Mouse (Mus musculus) limb, embryonic 14.5 days (tissue): ENCODE data around the gene Krtap3-1. TPM values are rescaled to one million over a fixed set of nuclear protein-coding genes. Genes with fewer than 3 reads are reported as not detected.

Experiments used
- ATAC-seq: fragments of 200-750 bp; cut with Nextera tagmentation; 2 replicates; pipeline ENCODE4 v1.8.0; 2017; ENCODE audit warnings: low read depth, moderate number of reproducible peaks, moderate TSS enrichment; ENCODE audit not compliant: low FRiP score
- DNase-seq: peaks from one replicate; pipeline ENCODE4 v3.0.0-alpha.2; 2015; ENCODE audit warnings: low spot score
- H3K27ac ChIP-seq: fragments of 300-500 bp; sonication (generic); replicated peaks from 2 replicates; pipeline ENCODE4 v1.5.1; 2014; ENCODE audit warnings: low read depth, mild to moderate bottlenecking, low read length, moderate library complexity, mixed read lengths
- H3K27me3 ChIP-seq: fragments of 300-500 bp; sonication (generic); 2 replicates; pipeline ENCODE4 v1.6.1; 2014; ENCODE audit warnings: low read length, mixed read lengths; ENCODE audit not compliant: control insufficient read depth, insufficient read depth
- H3K36me3 ChIP-seq: fragments of 300-500 bp; sonication (generic); 2 replicates; pipeline ENCODE4 v1.6.1; 2014; ENCODE audit warnings: mild to moderate bottlenecking, low read length, moderate library complexity, mixed read lengths; ENCODE audit not compliant: control insufficient read depth, insufficient read depth
- H3K4me1 ChIP-seq: fragments of 300-500 bp; sonication (generic); 2 replicates; pipeline ENCODE4 v1.6.1; 2014; ENCODE audit warnings: antibody characterized with exemption, low read length, mixed read lengths; ENCODE audit not compliant: control insufficient read depth, insufficient read depth
- H3K4me2 ChIP-seq: fragments of 300-500 bp; sonication (generic); replicated peaks from 2 replicates; pipeline ENCODE4 v1.6.1; 2014; ENCODE audit warnings: low read depth, mild to moderate bottlenecking, low read length, moderate library complexity; ENCODE audit not compliant: severe bottlenecking
- H3K4me3 ChIP-seq: fragments of 300-500 bp; sonication (generic); replicated peaks from 2 replicates; pipeline ENCODE4 v1.5.1; 2014; ENCODE audit warnings: low read length
- H3K9ac ChIP-seq: fragments of 300-500 bp; sonication (generic); 2 replicates; pipeline ENCODE4 v1.6.1; 2014; ENCODE audit warnings: mild to moderate bottlenecking, low read depth, low read length, moderate library complexity; ENCODE audit not compliant: severe bottlenecking
- H3K9me3 ChIP-seq: fragments of 300-500 bp; sonication (generic); 2 replicates; pipeline ENCODE4 v1.6.1; 2016; ENCODE audit warnings: low read length; ENCODE audit not compliant: control insufficient read depth
- POLR2A ChIP-seq: fragments of 200-500 bp; IDR thresholded peaks from 2 replicates; pipeline ENCODE4 v1.8.0; 2012; ENCODE audit warnings: inconsistent platforms, mild to moderate bottlenecking, moderate library complexity, borderline replicate concordance; ENCODE audit not compliant: insufficient read depth, insufficient read length; ENCODE audit errors: extremely low read depth
- WGBS: fragments of 180-500 bp; shearing (Covaris S2); extraction: QIAGEN DNeasy Blood & Tissue Kit; methylation state at CpG from one replicate; pipeline ENCODE4 v1.1.7; 2014; 5-methylcytosine and 5-hydroxymethylcytosine counted together
- polyA plus RNA-seq, 2 experiments: library from polyadenylated mRNA; depleted of rRNA in 1 of 2; stranded (reverse) in 1 of 2; unstranded in 1 of 2; fragments of >200 nt; fragmentation: Nextera tagmentation in 1 of 2; extraction: Ambion mirVana in 1 of 2; gene quantifications; 2 replicates each; pipeline versions ENCODE4 v1.2.1 to v1.2.3; 2012 to 2014

The Krtap3-1 gene
- polyA plus RNA-seq, 2 experiments = not detected

GRCm38 (mm10) chr11:99521288-99521860 lies 45.1 kb downstream of the Krtap3-1 start, which contains the start of gene Krt39:
Gene Krt39, minus strand, starts transcription at chr11:99521338.
- no peak for ATAC-seq
- Histone ChIP-seq H3K27ac (no peak within 1 kb of the TSS), H3K36me3 (no peaks in the 10 kb centered on the region), H3K4me3 (no peak within 1 kb of the TSS), H3K27me3 (no peaks in the 10 kb centered on the region), H3K4me2 (no peak within 1 kb of the TSS), H3K4me1 (no peaks in the 10 kb centered on the region), H3K9ac (no peak within 1 kb of the TSS), H3K9me3 (no peaks in the 10 kb centered on the region)
- TF ChIP-seq POLR2A = no peak
- DNase-seq = no peak
- 17% methylated on average over 13 of the region's 13 CpGs for WGBS

Other genes starting within 250 kb of the Krtap3-1 start
Only the 30 nearest of the 37 such genes appear.
- gene Krt27, start 215.5 kb downstream of the Krtap3-1 start, polyA plus RNA-seq (2012; rRNA removed) = not detected in 2 replicates
- not detected in 2 replicates for gene Krt27, start 215.5 kb downstream of the Krtap3-1 start, polyA plus RNA-seq (2014; fragmentation: Nextera tagmentation; extraction: Ambion mirVana)
- gene Krt28, start 191.7 kb downstream of the Krtap3-1 start, polyA plus RNA-seq (2012; rRNA removed) = 0.16 and 0.22 TPM in 2 replicates
- gene Krt28, start 191.7 kb downstream of the Krtap3-1 start, polyA plus RNA-seq (2014; fragmentation: Nextera tagmentation; extraction: Ambion mirVana) = 0.28 TPM in 1 of 2 replicates, not detected in the other
- gene Krt10, start 177.3 kb downstream of the Krtap3-1 start, polyA plus RNA-seq (2012; rRNA removed) = 131 and 242 TPM in 2 replicates
- 119 and 176 TPM in 2 replicates for gene Krt10, start 177.3 kb downstream of the Krtap3-1 start, polyA plus RNA-seq (2014; fragmentation: Nextera tagmentation; extraction: Ambion mirVana)
- 0.03 TPM in 1 of 2 replicates, not detected in the other for gene Krt12, start 144.4 kb downstream of the Krtap3-1 start, polyA plus RNA-seq (2012; rRNA removed)
- gene Krt12, start 144.4 kb downstream of the Krtap3-1 start, polyA plus RNA-seq (2014; fragmentation: Nextera tagmentation; extraction: Ambion mirVana) = 0.11 TPM in 1 of 2 replicates, not detected in the other
- gene Krt20, start 128.5 kb downstream of the Krtap3-1 start, polyA plus RNA-seq (2012; rRNA removed) = 0.24 and 0.26 TPM in 2 replicates
- 0.26 and 0.37 TPM in 2 replicates for gene Krt20, start 128.5 kb downstream of the Krtap3-1 start, polyA plus RNA-seq (2014; fragmentation: Nextera tagmentation; extraction: Ambion mirVana)
- gene Krt23, start 73.5 kb downstream of the Krtap3-1 start, polyA plus RNA-seq (2012; rRNA removed) = 0.51 and 1.2 TPM in 2 replicates
- gene Krt23, start 73.5 kb downstream of the Krtap3-1 start, polyA plus RNA-seq (2014; fragmentation: Nextera tagmentation; extraction: Ambion mirVana) = 2.7 and 3.7 TPM in 2 replicates
- gene Krt39, start 45.3 kb downstream of the Krtap3-1 start, polyA plus RNA-seq (2012; rRNA removed) = not detected in 2 replicates
- gene Krt39, start 45.3 kb downstream of the Krtap3-1 start, polyA plus RNA-seq (2014; fragmentation: Nextera tagmentation; extraction: Ambion mirVana) = not detected in 2 replicates
- gene Krt40, start 23.5 kb downstream of the Krtap3-1 start, polyA plus RNA-seq (2012; rRNA removed) = not detected in 2 replicates
- not detected in 2 replicates for gene Krt40, start 23.5 kb downstream of the Krtap3-1 start, polyA plus RNA-seq (2014; fragmentation: Nextera tagmentation; extraction: Ambion mirVana)
- 0.09 TPM in 1 of 2 replicates, not detected in the other for gene Krtap3-3, start 15.8 kb downstream of the Krtap3-1 start, polyA plus RNA-seq (2012; rRNA removed)
- not detected in 2 replicates for gene Krtap3-3, start 15.8 kb downstream of the Krtap3-1 start, polyA plus RNA-seq (2014; fragmentation: Nextera tagmentation; extraction: Ambion mirVana)
- gene Krtap3-2, start 9.8 kb downstream of the Krtap3-1 start, polyA plus RNA-seq (2012; rRNA removed) = not detected in 2 replicates
- not detected in 2 replicates for gene Krtap3-2, start 9.8 kb downstream of the Krtap3-1 start, polyA plus RNA-seq (2014; fragmentation: Nextera tagmentation; extraction: Ambion mirVana)
- gene Gm11939, start 7.2 kb downstream of the Krtap3-1 start, polyA plus RNA-seq (2012; rRNA removed) = not detected in 2 replicates
- gene Gm11939, start 7.2 kb downstream of the Krtap3-1 start, polyA plus RNA-seq (2014; fragmentation: Nextera tagmentation; extraction: Ambion mirVana) = not detected in 2 replicates
- gene Krtap1-5, start 14.4 kb upstream of the Krtap3-1 start, polyA plus RNA-seq (2012; rRNA removed) = not detected in 2 replicates
- gene Krtap1-5, start 14.4 kb upstream of the Krtap3-1 start, polyA plus RNA-seq (2014; fragmentation: Nextera tagmentation; extraction: Ambion mirVana) = not detected in 2 replicates
- gene Krtap1-4, start 17.0 kb upstream of the Krtap3-1 start, polyA plus RNA-seq (2012; rRNA removed) = not detected in 2 replicates
- gene Krtap1-4, start 17.0 kb upstream of the Krtap3-1 start, polyA plus RNA-seq (2014; fragmentation: Nextera tagmentation; extraction: Ambion mirVana) = not detected in 2 replicates
- gene Krtap1-3, start 24.7 kb upstream of the Krtap3-1 start, polyA plus RNA-seq (2012; rRNA removed) = not detected in 2 replicates
- not detected in 2 replicates for gene Krtap1-3, start 24.7 kb upstream of the Krtap3-1 start, polyA plus RNA-seq (2014; fragmentation: Nextera tagmentation; extraction: Ambion mirVana)
- gene Krtap9-3, start 31.5 kb upstream of the Krtap3-1 start, polyA plus RNA-seq (2012; rRNA removed) = not detected in 2 replicates
- not detected in 2 replicates for gene Krtap9-3, start 31.5 kb upstream of the Krtap3-1 start, polyA plus RNA-seq (2014; fragmentation: Nextera tagmentation; extraction: Ambion mirVana)
- not detected in 2 replicates for gene Gm11938, start 36.7 kb upstream of the Krtap3-1 start, polyA plus RNA-seq (2012; rRNA removed)
- gene Gm11938, start 36.7 kb upstream of the Krtap3-1 start, polyA plus RNA-seq (2014; fragmentation: Nextera tagmentation; extraction: Ambion mirVana) = not detected in 2 replicates
- not detected in 2 replicates for gene Gm11937, start 43.6 kb upstream of the Krtap3-1 start, polyA plus RNA-seq (2012; rRNA removed)
- gene Gm11937, start 43.6 kb upstream of the Krtap3-1 start, polyA plus RNA-seq (2014; fragmentation: Nextera tagmentation; extraction: Ambion mirVana) = not detected in 2 replicates
- gene Krtap2-4, start 48.2 kb upstream of the Krtap3-1 start, polyA plus RNA-seq (2012; rRNA removed) = not detected in 2 replicates
- not detected in 2 replicates for gene Krtap2-4, start 48.2 kb upstream of the Krtap3-1 start, polyA plus RNA-seq (2014; fragmentation: Nextera tagmentation; extraction: Ambion mirVana)
- not detected in 2 replicates for gene Gm11562, start 53.8 kb upstream of the Krtap3-1 start, polyA plus RNA-seq (2012; rRNA removed)
- not detected in 2 replicates for gene Gm11562, start 53.8 kb upstream of the Krtap3-1 start, polyA plus RNA-seq (2014; fragmentation: Nextera tagmentation; extraction: Ambion mirVana)
- gene Krtap4-1, start 61.6 kb upstream of the Krtap3-1 start, polyA plus RNA-seq (2012; rRNA removed) = not detected in 2 replicates
- gene Krtap4-1, start 61.6 kb upstream of the Krtap3-1 start, polyA plus RNA-seq (2014; fragmentation: Nextera tagmentation; extraction: Ambion mirVana) = not detected in 2 replicates
- gene Krtap4-2, start 68.5 kb upstream of the Krtap3-1 start, polyA plus RNA-seq (2012; rRNA removed) = not detected in 2 replicates
- not detected in 2 replicates for gene Krtap4-2, start 68.5 kb upstream of the Krtap3-1 start, polyA plus RNA-seq (2014; fragmentation: Nextera tagmentation; extraction: Ambion mirVana)
- gene Krtap4-7, start 77.5 kb upstream of the Krtap3-1 start, polyA plus RNA-seq (2012; rRNA removed) = not detected in 2 replicates
- not detected in 2 replicates for gene Krtap4-7, start 77.5 kb upstream of the Krtap3-1 start, polyA plus RNA-seq (2014; fragmentation: Nextera tagmentation; extraction: Ambion mirVana)
- not detected in 2 replicates for gene Gm11555, start 83.6 kb upstream of the Krtap3-1 start, polyA plus RNA-seq (2012; rRNA removed)
- gene Gm11555, start 83.6 kb upstream of the Krtap3-1 start, polyA plus RNA-seq (2014; fragmentation: Nextera tagmentation; extraction: Ambion mirVana) = not detected in 2 replicates
- gene Gm11563, start 92.3 kb upstream of the Krtap3-1 start, polyA plus RNA-seq (2012; rRNA removed) = not detected in 2 replicates
- not detected in 2 replicates for gene Gm11563, start 92.3 kb upstream of the Krtap3-1 start, polyA plus RNA-seq (2014; fragmentation: Nextera tagmentation; extraction: Ambion mirVana)
- not detected in 2 replicates for gene Krtap4-6, start 99.3 kb upstream of the Krtap3-1 start, polyA plus RNA-seq (2012; rRNA removed)
- gene Krtap4-6, start 99.3 kb upstream of the Krtap3-1 start, polyA plus RNA-seq (2014; fragmentation: Nextera tagmentation; extraction: Ambion mirVana) = not detected in 2 replicates
- not detected in 2 replicates for gene Gm14190, start 124.1 kb upstream of the Krtap3-1 start, polyA plus RNA-seq (2012; rRNA removed)
- gene Gm14190, start 124.1 kb upstream of the Krtap3-1 start, polyA plus RNA-seq (2014; fragmentation: Nextera tagmentation; extraction: Ambion mirVana) = not detected in 2 replicates
- gene Gm14180, start 167.7 kb upstream of the Krtap3-1 start, polyA plus RNA-seq (2012; rRNA removed) = not detected in 2 replicates
- not detected in 2 replicates for gene Gm14180, start 167.7 kb upstream of the Krtap3-1 start, polyA plus RNA-seq (2014; fragmentation: Nextera tagmentation; extraction: Ambion mirVana)
- gene Gm11595, start 206.3 kb upstream of the Krtap3-1 start, polyA plus RNA-seq (2012; rRNA removed) = not detected in 2 replicates
- gene Gm11595, start 206.3 kb upstream of the Krtap3-1 start, polyA plus RNA-seq (2014; fragmentation: Nextera tagmentation; extraction: Ambion mirVana) = not detected in 2 replicates
- not detected in 2 replicates for gene Krtap4-8, start 214.1 kb upstream of the Krtap3-1 start, polyA plus RNA-seq (2012; rRNA removed)
- not detected in 2 replicates for gene Krtap4-8, start 214.1 kb upstream of the Krtap3-1 start, polyA plus RNA-seq (2014; fragmentation: Nextera tagmentation; extraction: Ambion mirVana)
- not detected in 2 replicates for gene Krtap4-9, start 218.6 kb upstream of the Krtap3-1 start, polyA plus RNA-seq (2012; rRNA removed)
- not detected in 2 replicates for gene Krtap4-9, start 218.6 kb upstream of the Krtap3-1 start, polyA plus RNA-seq (2014; fragmentation: Nextera tagmentation; extraction: Ambion mirVana)